Mouse (Mus musculus) liver, adult 2 months (tissue): ENCODE data around the gene B4galt5. TPM values are rescaled to one million over a fixed set of nuclear protein-coding genes. Genes with fewer than 3 reads are reported as not detected.

Source experiments
- DNase-seq: peaks from one replicate; pipeline ENCODE4 v3.0.0-alpha.2; 2011; ENCODE audit warnings: low read depth, low spot score; ENCODE audit errors: extremely low read depth
- H3K27ac ChIP-seq: fragments of 200-500 bp; replicated peaks from 2 replicates; pipeline ENCODE4 v1.5.1; 2012; ENCODE audit warnings: low read depth, mild to moderate bottlenecking, control low read depth, inconsistent platforms, low read length; ENCODE audit not compliant: insufficient read depth
- H3K27me3 ChIP-seq: fragments of 200-500 bp; 2 replicates; pipeline ENCODE4 v1.6.1; 2012; ENCODE audit warnings: mild to moderate bottlenecking, moderate library complexity, low read length, inconsistent platforms; ENCODE audit not compliant: control insufficient read depth, insufficient read depth
- H3K36me3 ChIP-seq: fragments of 200-500 bp; 2 replicates; pipeline ENCODE4 v1.6.1; 2012; ENCODE audit warnings: low read length, inconsistent platforms; ENCODE audit not compliant: control insufficient read depth, insufficient read depth
- H3K4me1 ChIP-seq: fragments of 200-500 bp; 2 replicates; pipeline ENCODE4 v1.6.1; 2011; ENCODE audit warnings: low read length; ENCODE audit not compliant: control insufficient read depth, insufficient read depth
- H3K4me3 ChIP-seq: fragments of 200-500 bp; 2 replicates; pipeline ENCODE4 v1.5.1; 2011; ENCODE audit warnings: low read depth, mild to moderate bottlenecking, control low read depth, low read length, moderate library complexity; ENCODE audit not compliant: insufficient read depth
- H3K79me2 ChIP-seq: fragments of 200-500 bp; 2 replicates; pipeline ENCODE4 v1.6.1; 2012; ENCODE audit warnings: inconsistent platforms, mild to moderate bottlenecking, low read length, moderate library complexity; ENCODE audit not compliant: control insufficient read depth, insufficient read depth
- H3K9ac ChIP-seq: fragments of 200-500 bp; 2 replicates; pipeline ENCODE4 v1.6.1; 2012; ENCODE audit warnings: low read depth, mild to moderate bottlenecking, control low read depth, inconsistent platforms, low read length
- CTCF ChIP-seq: fragments of 200-500 bp; IDR thresholded peaks from 2 replicates; pipeline ENCODE4 v1.5.1; 2011; ENCODE audit warnings: low read depth, low read length, control low read depth
- POLR2A ChIP-seq: fragments of 200-500 bp; IDR thresholded peaks from 2 replicates; pipeline ENCODE4 v1.6.1; 2011; ENCODE audit warnings: low read length, control low read depth; ENCODE audit not compliant: insufficient read depth; ENCODE audit errors: extremely low read depth
- WGBS: fragments of 180-500 bp; shearing (Covaris S2); methylation state at CpG from one replicate; pipeline ENCODE4 v1.1.7; 2018; 5-methylcytosine and 5-hydroxymethylcytosine counted together
- polyA plus RNA-seq: library from polyadenylated mRNA; depleted of rRNA; stranded (reverse); fragments of >200 nt; gene quantifications from 2 replicates; pipeline ENCODE4 v1.2.3, GENCODE M21; 2012
- total RNA-seq: library from RNA; depleted of rRNA; stranded (reverse); fragments of >200 nt; gene quantifications from 2 replicates; pipeline ENCODE4 v1.2.3, GENCODE M21; 2014

Gene B4galt5
- total and polyA plus RNA-seq, 2 experiments: 8.1 to 15.7 TPM

DNA sequence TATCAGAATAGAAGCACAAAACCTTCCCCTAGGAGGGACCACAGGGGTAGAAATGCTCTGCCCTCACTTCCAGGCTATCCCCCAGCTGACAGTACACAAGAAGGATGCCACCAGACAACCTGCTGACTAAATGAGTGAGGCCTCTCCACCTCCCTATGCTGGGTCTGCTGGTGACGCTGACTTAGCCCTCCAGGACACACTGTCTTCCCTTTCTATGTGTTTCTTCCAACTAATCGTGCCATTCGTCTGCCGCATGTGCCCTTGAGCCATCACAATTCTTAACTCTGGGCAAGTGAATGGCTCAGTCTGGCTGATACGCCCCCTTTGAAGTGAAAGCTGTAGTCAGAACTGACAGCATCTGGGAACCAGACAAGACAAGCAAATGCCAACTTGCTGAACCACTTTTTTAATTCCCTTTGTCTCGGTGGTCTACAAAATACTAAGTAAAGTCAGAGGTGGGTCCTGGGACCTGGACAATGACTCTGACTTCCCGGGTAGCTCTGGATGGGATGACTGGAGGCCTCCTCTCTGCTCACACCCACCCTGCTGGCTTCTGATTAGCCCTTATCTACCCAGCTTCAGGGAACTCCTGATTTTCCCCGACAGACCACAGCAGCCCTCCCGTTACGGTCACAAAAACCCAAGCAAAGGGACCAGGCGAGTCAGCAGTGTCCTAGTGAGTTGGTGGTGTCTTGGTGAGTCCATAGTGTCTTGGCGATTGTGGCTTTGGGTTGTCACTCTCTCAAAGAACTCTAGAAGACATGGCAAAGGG is 5.4 kb downstream of the B4galt5 start:
- TF ChIP-seq POLR2A (no peak), CTCF (no peak)
- H3K36me3 ChIP-seq: no peaks in the 10 kb centered on the region
- H3K27me3 ChIP-seq: no peaks in the 10 kb centered on the region
- H3K4me1 ChIP-seq: peaks cover 21% of the 10 kb centered on the region
- DNase-seq: no peak
- H3K27ac ChIP-seq: no peak overlapping the region
- WGBS: 84% methylated on average over 12 of the region's 12 CpGs
- peak overlapping the region; percentile 31; the same call in 1 of the 2 replicates for H3K9ac ChIP-seq
- peaks cover 58% of the 10 kb centered on the region for H3K79me2 ChIP-seq
- no peak overlapping the region for H3K4me3 ChIP-seq

DNA sequence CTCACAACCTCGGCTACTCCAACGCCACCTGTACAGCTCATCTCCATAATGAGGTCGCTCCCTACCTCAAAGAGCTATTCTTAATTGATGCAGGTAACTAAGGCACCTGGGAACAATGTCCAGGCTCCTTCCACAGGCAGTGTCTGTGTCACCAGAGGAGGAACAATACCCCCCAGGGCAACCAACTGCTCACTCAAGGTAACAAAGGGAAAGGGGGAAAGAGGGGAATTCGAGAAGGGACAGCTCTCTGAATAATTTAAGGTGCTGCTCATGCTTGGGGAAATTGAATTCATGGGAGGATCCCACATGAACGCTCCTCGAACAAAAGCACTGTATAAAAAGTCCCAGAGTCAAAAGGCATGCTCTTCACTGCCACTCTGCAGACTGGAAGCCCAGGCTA is 6.1 kb downstream of the B4galt5 start:
- TF ChIP-seq CTCF: no peak
- no peak for TF ChIP-seq POLR2A
- Histone ChIP-seq H3K27ac (no peak overlapping the region), H3K79me2 (peaks cover 58% of the 10 kb centered on the region), H3K9ac (no peak overlapping the region), H3K4me3 (no peak overlapping the region), H3K27me3 (no peaks in the 10 kb centered on the region), H3K4me1 (peaks cover 22% of the 10 kb centered on the region), H3K36me3 (no peaks in the 10 kb centered on the region)
- no peak for DNase-seq
- 93% methylated on average over 6 of the region's 6 CpGs for WGBS

DNA sequence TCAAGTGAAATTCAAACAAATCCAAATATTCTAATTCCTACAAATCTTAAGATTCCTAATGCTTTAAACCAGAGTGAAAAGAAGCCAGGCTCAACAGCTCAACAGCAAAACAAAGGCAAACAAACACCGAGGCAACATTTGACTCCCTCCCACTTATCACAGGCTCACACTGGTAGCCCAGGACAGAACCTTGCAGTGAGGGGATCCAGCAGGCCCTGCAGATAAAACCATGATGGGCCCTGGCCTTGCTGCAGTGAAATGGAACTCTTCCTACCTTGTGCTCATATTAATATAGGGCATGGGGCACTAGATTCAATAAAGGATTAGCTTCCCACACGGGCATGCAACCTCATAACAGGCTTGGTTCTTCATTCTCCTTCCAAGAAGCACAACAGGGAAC is 11.4 kb downstream of the B4galt5 start:
- Histone ChIP-seq H3K4me1 (peaks cover 39% of the 10 kb centered on the region), H3K9ac (0 out of 2 replicates have a peak overlapping the region, but pooled peaks have one; percentile 24), H3K27ac (peak overlapping the region; percentile 64), H3K36me3 (no peaks in the 10 kb centered on the region), H3K4me3 (no peak overlapping the region), H3K27me3 (no peaks in the 10 kb centered on the region), H3K79me2 (peaks cover 48% of the 10 kb centered on the region; the same call in 1 of the 2 replicates)
- no peak for DNase-seq
- TF ChIP-seq POLR2A (no peak), CTCF (no peak)
- 30% methylated on average over 2 of the region's 2 CpGs for WGBS

GRCm38 (mm10) chr2:167337214-167337512 is 11.8 kb downstream of the B4galt5 start:
- peak overlapping the region; percentile 75 for H3K27ac ChIP-seq
- H3K79me2 ChIP-seq: peaks cover 47% of the 10 kb centered on the region; the same call in 1 of the 2 replicates
- H3K4me3 ChIP-seq: no peak overlapping the region
- peak overlapping the region; percentile 20; the same call in 1 of the 2 replicates for H3K9ac ChIP-seq
- no peak for DNase-seq
- H3K4me1 ChIP-seq: peaks cover 39% of the 10 kb centered on the region
- H3K36me3 ChIP-seq: no peaks in the 10 kb centered on the region
- WGBS: 47% methylated on average over 3 of the region's 3 CpGs
- H3K27me3 ChIP-seq: no peaks in the 10 kb centered on the region
- no peak for TF ChIP-seq POLR2A
- no peak for TF ChIP-seq CTCF

DNA sequence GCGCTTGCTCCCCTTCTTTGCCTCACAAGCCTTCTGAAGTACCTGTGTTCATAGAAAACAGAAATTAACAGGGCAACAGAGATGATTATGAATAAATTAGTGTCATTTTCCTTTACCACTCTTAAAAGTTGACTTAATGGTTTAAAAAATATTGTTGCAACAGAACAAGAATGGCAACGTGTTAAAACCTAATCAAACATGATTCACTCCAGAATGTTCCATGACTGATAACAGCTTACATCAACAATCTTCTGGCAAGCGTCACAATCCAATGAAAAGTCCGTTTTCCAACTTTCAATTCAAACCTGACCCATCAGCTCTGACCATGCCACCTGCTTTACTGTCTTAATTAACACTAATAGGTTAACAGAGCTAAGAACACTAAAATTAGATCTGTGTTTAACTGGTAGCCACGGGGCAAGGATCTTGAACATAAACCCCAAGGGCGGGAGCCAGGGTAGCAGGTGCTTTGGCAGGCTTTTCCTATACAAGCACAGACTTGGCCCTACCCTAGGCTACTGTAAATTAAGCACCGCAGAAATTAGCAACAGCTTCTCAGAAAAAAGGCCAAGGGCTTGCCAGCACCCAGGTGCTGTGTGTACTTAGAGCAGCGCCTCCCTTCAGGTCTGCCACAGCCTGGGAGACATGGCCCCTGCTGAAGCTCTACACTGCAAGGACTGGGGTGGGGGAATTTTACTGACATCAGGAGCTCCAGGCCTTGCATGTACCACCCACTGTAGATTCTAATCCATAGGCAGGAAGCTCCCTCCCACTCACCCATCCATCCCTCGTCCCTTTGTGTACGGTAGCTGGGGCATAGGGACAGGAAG is 12.4 kb downstream of the B4galt5 start:
- Histone ChIP-seq H3K27ac (peak overlapping the region; percentile 80), H3K36me3 (no peaks in the 10 kb centered on the region), H3K4me1 (peaks cover 44% of the 10 kb centered on the region), H3K9ac (peak overlapping the region; percentile 20; the same call in 1 of the 2 replicates), H3K79me2 (peaks cover 44% of the 10 kb centered on the region; the same call in 1 of the 2 replicates), H3K27me3 (no peaks in the 10 kb centered on the region), H3K4me3 (no peak overlapping the region)
- DNase-seq: peak; percentile 87
- TF ChIP-seq POLR2A (no peak), CTCF (no peak)
- 25% methylated on average over 10 of the region's 10 CpGs for WGBS
